Mouse (Mus musculus): ENCODE measurements around the gene Il33.
A peak's percentile ranks its signal among the peaks of the same experiment; 100 is the strongest.
"Not testable (repeated sequence)": the region's sequence is repeated elsewhere in the genome, so short reads cannot be mapped to it uniquely, and the experiment has no call there.

The Il33 gene

DNA sequence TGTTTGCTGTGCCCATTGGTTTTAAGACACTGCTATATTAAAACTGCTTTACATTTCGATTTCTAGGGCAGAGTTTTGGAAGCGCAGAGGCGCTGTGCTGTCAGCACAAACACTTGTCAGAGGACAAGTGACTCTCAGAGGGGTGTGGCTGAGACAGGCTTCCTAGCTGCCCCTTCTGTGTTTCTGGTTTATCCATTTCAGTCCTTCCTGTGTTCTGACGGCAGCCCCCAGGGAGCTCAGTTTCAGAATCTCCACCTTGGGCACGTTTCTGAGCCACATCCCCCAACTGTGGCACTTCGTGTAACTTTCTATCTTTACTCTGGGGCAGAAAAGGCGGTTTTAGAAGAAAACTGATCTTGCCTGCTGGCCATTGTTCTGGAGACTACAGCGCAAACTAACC lies 12.5 kb downstream of the Il33 start:
- no peak for DNase-seq (ENCODE audit: low read depth, low spot score)

DNA sequence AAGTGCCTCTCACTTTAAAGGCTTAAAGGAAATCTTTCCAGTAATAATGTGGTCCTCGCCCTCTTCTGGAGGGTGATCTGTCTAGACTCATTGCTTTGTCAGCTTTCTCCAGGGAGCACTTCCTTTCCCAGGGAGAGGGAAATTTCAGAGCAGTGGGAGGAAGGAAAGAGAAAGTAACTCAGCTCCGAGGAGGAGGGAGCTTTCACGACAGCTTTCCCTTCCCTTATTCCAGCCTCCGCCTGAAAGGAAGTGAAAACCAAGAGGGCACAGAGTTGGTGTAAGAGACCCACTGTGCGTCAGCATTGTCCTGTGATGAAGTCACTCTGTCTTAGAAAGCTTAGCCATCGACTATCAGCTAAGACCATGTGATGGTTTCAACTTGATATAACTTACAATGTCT lies 15.3 kb downstream of the Il33 start:
- DNase-seq (ENCODE audit: low read depth, low spot score) = no peak

DNA sequence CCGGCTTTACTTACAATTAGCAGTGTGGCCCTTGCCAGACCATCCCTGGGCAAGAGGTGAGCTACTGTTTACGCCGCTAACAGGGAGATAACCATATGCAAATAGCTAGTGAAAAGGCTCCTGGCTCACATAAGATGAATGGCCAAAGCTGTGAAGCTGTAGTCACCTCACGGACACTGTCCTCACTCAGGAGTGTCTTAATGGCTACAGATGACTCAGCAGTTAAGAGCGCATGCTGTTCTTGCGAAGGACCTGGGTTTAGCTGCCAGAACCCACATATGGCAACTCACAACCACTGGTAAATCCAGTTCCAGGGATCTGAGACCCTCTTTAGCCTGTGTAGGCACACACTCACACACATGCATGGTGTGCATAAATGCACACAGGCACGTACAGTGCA lies 16.3 kb downstream of the Il33 start:
- no peak for DNase-seq (ENCODE audit: low read depth, low spot score)

DNA sequence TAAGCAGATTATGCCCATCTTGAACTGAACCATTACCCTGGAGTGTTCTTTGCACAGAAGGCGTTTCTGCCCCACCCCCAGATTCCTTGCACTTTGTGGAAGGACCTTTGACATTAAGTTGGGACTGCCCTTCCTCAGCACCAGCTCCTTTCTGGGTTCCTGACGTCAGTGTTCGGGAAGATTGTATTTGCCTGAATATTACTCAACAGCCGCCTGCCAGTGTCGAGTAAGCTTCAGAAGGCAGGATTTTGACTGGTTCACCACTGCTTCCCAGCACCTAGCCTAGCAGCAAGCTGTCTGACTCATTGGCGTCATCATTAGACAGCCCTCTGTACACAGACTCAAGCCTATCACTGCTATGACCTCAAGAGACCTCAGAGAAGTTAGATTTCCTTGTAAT lies 17.4 kb downstream of the Il33 start:
- DNase-seq (ENCODE audit: low read depth, low spot score) = no peak

DNA sequence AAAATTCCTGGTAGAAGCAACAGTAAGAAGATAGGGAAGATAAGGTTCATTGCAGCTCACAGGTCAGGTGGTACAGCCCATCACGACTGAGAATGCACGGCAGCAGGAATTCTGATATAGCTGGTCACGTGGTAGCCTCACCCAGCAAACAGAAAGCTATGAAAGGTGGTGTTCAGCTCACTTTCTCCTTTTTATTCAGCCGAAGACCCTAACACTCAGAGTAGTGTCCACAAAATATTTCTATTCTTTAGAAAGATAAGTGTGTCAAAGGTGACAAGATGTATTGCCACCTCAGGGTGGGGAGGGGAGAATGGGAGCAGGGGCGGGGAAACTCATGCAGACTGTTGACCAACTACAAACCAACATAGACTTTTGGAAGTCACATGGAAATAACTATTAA lies 19.5 kb downstream of the Il33 start:
- DNase-seq (ENCODE audit: low read depth, low spot score) = no peak

DNA sequence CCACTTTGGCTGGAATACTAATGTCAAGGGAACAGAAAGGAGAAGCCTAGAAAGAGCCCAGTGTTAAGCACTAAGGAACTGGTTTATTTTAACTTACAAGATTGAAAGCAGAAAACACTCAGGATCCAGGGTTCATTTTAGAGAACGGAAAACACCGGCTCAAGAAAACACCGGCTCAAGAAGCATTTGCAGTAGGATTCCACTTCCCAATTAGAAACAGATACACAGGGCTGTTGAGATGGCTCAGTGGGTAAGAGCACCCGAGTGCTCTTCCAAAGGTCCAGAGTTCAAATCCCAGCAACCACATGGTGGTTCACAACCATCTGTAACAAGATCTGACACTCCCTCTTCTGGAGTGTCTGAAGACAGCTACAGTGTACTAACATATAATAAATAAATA lies 20.0 kb downstream of the Il33 start:
- not testable (repeated sequence) for DNase-seq (ENCODE audit: low read depth, low spot score)

DNA sequence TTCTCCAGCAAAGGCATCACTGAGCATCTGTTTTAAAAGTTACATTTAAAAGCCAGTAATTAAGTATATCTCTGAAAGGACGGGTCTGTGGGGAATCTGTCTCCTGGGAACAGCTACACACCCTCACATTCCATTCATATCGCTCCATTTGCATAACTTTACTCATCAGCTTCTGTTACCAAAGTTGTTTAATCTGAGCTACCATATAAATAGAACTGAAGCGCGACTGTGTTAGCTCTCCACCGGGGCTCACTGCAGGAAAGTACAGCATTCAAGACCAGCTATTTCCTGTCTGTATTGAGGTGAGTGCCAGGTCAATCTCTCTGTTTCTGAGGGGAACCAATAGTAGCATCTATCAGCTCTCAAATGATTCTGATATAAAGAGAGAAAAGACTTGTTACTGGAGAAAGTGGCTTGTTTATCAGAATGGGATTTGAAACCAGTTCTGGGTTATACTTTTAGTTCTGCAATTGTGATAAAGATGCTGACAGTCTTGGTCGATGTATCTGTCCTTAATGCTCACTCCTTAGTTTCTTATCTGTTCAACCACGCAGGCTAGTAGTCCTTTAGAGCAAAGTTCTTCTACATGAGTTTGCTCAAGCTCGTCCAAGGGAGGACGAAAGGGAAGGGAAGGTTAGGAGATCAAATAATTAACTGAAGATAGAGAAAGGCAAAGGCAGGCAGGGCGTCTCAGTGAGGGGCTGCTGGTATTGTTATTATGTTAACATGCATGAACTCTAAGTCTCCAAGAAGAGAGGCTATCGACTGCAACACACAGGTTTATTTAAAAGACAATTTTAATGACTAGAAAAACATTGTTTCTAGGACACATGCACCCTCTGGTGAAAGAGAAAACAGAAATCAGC lies 20.9 kb downstream of the Il33 start:
- DNase-seq (ENCODE audit: low read depth, low spot score) = no peak

DNA sequence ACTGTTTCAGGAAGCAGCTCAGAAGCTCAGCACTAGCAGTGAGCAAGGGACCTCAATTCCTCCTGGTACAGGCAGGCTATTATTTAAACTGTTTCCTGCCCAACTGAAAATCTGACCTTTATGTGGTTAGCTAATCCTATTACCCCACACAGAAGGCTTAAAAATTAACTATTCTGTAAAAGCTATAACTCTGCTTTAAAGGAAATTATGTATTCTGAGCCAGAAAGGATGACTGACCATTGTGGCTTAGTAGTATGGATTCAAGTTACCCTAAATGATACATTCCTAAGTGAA lies 21.5 kb downstream of the Il33 start:
- no peak for DNase-seq (ENCODE audit: low read depth, low spot score)

DNA sequence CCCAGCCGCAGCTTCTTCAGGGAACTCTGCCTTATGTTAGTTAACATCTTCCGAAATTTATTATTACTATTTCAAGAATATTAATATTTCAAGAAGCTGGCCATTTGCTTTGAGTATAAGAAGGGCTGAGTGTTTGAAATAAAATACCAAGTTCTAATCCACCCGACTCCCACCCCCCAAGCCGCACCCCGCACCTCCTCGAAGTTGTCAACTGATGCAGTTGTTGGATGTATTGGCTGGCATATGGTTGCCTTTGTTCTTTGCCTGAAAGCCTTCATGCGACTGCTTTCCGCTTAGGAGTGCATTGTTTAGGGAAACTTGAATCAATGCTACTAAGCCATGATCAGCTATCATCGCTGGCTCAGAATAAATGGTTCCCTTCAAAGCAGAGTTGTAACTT lies 22.1 kb downstream of the Il33 start:
- DNase-seq (ENCODE audit: low read depth, low spot score) = no peak

DNA sequence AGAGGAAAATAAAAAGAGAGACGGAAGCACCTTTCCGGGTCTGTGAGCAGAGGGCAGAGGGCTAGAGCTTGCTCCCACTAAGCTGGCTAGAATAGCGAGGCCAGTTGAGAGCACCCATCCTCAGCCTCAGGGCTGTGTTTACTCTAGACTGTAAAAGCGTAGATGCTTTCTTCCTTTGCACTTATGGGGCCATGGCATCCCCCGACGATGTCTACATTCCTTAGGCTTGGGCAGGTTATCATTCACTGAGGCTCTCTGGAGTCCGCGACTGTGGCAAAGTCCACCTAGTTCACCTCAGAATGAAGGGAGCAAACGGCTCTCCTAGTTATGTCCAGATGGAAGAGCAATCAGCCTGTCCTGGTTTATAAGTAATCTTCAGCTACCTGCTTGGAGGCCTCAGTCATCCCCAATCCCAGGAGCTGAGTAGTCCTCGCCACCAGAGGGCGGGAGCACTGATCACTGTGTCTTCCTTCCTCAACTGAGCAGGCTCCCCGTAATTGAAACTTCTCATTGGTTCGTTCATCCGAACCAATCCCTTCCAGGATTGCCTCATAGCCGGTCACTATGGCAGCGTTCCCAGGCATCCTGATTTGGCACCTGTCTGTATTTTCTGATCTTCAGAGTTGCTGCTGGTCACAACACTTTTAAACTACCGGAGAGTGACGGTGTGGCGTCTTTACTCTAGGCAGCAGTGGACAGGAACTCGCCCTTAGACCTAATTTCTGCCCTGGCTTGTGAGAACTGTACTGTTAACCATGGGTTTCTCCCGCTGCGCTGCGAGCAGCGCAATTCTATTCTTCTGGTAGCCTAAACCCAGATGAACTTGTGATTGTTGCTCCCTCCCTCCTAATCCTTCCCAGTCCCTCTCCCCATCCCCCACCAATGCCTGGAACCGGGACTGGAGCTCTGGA lies 23.2 kb downstream of the Il33 start:
- DNase-seq (ENCODE audit: low read depth, low spot score) = peak; percentile 22

DNA sequence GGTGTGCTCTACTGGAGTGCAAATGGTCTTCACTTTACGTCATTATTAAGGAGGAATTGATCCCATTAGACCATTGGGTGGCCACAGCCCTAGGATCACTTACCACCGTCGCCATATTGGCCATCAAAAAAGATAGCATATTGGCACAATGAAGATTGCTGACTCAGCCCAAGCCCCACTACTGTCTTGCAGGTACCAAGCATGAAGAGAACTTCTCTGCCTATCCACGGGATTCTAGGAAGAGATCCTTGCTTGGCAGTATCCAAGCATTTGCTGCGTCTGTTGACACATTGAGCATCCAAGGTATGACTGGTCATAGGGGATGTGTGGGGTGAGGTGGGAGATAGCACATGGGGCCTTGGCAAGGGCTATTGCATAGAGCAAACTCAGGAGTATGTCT lies 27.6 kb downstream of the Il33 start:
- DNase-seq (ENCODE audit: low read depth, low spot score) = no peak

DNA sequence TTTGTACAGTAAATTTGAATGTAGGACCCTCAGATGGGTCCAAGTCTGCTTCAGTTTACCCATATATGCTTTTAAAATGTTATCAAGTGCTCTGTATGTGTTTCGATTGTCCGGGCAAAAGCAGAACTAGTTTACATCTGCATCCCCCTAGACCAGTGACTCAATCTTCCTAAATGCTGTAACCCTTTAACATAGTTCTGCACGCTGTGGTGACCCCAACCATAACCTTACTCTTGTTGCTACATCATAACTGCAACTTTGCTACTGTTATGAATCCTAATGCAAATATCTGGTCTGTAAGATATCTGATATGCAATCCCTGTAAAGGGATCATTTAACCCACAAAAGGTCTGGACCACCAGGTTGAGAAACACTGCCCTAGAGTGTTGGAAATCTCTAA lies 28.9 kb downstream of the Il33 start:
- DNase-seq (ENCODE audit: low read depth, low spot score) = no peak

DNA sequence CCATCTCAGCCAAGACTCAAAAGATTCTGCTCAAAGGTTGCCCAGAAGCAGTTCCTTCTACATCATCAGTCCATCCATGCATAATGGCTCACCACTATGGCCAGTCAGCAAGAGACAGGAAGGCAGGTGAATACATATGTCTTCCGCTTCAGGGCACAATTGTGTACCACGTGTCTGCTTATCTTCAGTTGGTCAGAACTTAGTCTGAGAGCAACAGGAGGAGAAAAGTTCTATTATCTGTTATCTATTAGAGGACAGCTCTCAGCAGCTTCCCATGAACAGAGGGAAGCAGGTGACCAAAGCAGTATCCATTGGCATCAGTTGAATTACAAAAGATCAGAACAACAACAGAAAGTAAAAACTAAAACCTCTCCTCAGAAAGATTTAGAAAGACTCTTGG lies 30.5 kb downstream of the Il33 start:
- no peak for DNase-seq (ENCODE audit: low read depth, low spot score)

DNA sequence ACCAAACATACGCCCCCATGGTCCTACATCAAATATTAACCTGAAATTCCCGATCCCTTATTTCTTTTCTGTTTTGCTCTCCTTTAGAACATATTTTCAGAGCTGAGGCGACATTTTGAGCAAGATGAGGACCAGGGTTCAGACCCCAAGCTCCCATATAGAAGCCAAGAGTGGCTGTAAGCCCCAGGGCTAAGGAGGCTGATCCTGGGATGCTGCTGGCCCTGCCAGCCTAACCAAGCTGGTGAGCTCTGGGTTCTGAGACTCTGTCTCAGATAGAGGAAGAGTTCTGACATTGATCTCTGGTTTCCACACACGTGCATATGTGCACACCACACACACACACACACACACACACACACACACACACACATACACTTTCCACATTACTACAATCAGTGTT lies 36.0 kb downstream of the Il33 start:
- DNase-seq (ENCODE audit: low read depth, low spot score) = no peak

DNA sequence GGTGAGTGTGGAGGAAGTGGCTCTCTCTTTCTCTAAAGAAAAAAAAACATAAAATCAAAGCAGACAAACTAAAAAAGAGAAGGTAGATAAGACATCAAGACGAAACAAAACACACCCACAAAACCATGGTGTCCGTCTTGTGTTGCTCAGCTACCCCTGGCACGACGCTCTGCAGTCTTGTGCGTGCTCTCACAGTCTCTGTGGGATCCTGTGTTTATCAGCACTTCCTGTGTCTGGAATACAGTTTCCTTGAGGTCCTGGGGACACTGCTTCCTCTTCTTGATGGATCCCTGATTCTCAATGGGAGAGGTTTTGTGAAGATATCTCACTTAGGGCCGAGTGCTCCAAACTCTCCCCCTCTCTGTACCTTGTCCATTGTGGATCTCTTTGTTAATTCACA lies 36.9 kb downstream of the Il33 start:
- DNase-seq (ENCODE audit: low read depth, low spot score) = no peak

DNA sequence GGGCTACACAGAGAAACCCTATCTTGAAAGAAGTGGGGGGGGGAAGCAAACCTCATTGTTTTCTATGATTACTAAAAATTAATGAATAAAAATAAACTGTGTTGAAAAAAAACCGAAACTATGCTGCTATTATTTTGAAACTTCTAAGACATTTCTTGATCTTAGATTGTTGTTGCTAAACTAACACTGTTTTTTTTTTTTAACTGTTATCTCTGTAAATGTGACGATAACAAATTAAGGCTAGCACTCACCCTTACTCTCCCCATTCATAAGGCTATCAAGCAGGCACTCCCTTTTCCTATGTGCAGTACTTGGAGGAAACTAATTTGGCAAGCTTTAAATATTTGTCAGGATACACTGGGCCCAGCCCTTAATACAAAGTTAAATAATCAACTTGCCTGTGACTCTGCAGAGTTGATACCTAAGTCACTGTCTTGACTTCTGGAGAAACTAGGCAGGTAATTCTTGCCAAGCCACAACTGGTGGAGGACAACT lies 38.7 kb downstream of the Il33 start:
- DNase-seq (ENCODE audit: low read depth, low spot score) = no peak

DNA sequence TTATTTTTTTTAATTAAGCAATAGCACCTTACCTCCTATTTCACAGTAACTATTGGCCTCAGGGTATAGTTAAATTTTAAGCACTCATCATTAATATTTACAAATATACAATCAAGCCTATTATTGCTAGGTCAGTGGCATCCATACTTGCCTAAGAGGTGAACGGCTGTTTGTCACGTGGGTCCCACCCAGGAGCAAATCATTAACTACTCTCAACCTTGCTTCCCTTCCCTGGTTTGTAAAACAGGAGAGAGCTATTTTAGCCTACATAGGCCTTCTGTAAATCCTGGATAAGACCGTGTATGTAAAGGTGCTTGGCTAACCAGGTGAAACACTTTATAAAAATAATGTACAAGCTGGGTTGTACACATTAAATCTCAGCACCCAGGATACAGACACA lies 43.0 kb downstream of the Il33 start:
- no peak for DNase-seq (ENCODE audit: low read depth, low spot score)

DNA sequence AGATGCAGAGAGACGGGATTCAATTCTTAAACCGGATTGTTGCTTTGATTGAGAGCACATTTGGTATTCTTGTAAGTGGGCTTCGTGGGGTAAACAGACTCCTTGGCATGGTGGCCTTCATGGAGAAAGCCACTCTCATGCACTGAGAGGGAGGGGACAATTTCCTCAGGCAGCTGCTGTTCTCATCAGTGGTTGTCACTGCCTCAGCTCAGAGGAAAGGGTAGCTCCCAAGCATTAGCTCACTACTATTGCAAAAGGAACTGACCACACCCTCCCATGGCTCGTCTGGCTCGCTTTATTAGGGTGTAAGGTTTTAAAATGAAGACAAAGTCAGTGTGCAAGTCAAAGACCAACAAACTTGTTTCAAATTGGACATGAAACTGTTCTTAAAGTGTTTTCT lies 48.5 kb downstream of the Il33 start:
- DNase-seq (ENCODE audit: low read depth, low spot score) = no peak

DNA sequence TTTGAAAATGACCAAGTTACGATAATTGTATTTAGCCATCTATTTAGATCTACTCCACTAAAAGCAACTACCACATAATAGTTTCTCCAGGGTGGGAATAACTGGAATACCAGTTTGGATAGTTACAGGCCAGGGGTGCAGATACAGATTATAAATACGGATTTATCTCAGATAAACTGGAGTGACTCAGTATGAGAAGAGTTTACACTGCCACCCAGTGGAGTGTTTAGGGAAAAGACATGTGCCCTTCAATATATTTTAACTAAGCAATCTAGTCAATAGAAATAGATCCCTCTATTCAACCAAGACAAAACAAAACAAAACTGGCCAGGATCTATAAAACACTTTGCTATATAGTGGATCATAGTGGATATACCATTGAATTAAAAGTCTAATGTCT lies 53.9 kb downstream of the Il33 start:
- peak; percentile 6 for DNase-seq (ENCODE audit: low read depth, low spot score)

DNA sequence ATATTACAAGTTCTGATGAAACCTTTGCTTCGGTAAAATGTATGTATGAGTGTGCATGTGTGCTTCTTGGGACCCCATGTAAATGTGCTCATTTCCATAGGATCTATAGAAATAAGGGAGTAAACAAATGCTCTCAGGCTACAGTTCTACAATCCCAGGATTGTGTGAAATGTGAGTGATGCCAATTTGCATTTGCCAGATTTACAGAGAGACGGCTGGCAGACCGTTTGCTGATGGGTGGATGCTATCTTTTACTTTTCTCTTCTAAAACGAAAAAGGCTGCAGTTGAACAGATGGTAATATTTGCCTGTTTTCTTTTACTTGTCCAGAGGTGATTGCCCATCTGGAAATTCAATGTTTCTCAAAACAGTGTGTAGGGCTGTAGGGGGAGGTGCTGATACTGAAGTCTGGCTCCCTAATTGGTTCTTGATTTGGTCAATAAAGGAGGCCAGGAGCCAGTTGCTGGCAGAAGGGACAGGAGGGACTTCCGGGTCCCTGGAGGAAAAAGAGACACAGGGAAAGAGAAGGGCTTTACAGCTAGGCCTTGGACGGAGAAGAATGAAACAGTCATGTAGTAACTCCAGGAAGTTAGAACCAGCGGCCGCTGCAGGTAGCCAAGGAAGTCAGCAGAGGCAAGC lies 54.7 kb downstream of the Il33 start:
- no peak for DNase-seq (ENCODE audit: low read depth, low spot score)

DNA sequence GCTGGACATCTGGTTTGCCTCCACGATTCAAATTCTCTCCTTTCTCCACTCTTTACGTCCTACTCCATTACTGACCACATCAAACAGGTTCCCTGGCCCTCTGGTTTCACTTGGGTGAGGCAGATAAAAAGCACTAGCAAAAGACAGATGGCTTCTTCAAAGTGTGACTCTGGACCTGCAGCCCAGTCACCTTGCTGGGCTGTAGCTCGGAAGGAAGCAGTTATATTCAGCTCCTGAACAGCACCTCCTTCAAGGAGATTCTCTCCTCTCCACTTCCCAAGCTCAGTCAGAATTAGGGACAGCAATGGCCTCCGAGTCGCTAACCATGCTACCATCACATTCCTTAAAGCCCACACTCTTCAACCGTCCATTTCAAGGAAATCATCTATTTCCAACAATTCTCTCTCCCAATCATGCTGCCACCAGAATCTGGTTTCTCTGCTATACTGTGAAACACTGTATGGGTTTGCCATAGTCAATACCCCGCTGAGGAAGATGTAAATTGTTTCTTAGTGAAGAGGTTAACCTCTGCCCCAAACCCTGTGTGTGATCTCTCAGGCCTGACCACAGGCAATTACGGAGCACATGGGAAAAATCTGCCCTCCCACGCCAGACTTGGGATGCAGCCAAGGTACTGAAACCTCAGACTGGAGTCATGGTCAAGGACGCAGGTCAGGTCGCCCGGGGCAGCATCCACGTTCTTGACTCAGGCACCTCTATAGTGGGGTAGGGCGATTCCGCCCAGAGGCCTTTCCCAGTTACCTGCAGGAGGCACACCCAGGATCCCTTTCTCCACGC lies 59.5 kb downstream of the Il33 start:
- DNase-seq (ENCODE audit: low read depth, low spot score) = no peak
